Mouse (Mus musculus) embryonic fibroblast, embryonic 13.5 days (primary cell): ENCODE results near the gene Jade2. TPM values are rescaled to one million over a fixed set of nuclear protein-coding genes. Genes with fewer than 3 reads are reported as not detected.

Experiments used
- H3K27ac ChIP-seq: 2 replicates; pipeline ENCODE4 v1.5.1; 2012; ENCODE audit warnings: low read length, control low read depth, inconsistent platforms; ENCODE audit not compliant: insufficient read depth
- H3K4me1 ChIP-seq: 2 replicates; pipeline ENCODE4 v1.6.1; 2011; ENCODE audit warnings: low read length; ENCODE audit not compliant: control insufficient read depth, insufficient read depth
- H3K4me3 ChIP-seq: 2 replicates; pipeline ENCODE4 v1.5.1; 2011; ENCODE audit warnings: mild to moderate bottlenecking, control low read depth, low read length; ENCODE audit not compliant: insufficient read depth
- CTCF ChIP-seq: IDR thresholded peaks from 2 replicates; pipeline ENCODE4 v1.5.1; 2011; ENCODE audit warnings: mild to moderate bottlenecking, control low read depth, low read length, moderate library complexity, borderline replicate concordance; ENCODE audit not compliant: insufficient read depth
- POLR2A ChIP-seq: IDR thresholded peaks from 2 replicates; pipeline ENCODE4 v1.6.1; 2011; ENCODE audit warnings: low read depth, mild to moderate bottlenecking, control low read depth, low read length, moderate library complexity
- polyA plus RNA-seq: library from polyadenylated mRNA; stranded (reverse); fragments of >200 nt; gene quantifications from 2 replicates; pipeline ENCODE4 v1.2.4, GENCODE M21; 2011; ENCODE audit warnings: low read depth; ENCODE audit not compliant: missing spikeins, insufficient read length

Gene Jade2
- polyA plus RNA-seq, 1 experiment: 5.8 TPM

DNA sequence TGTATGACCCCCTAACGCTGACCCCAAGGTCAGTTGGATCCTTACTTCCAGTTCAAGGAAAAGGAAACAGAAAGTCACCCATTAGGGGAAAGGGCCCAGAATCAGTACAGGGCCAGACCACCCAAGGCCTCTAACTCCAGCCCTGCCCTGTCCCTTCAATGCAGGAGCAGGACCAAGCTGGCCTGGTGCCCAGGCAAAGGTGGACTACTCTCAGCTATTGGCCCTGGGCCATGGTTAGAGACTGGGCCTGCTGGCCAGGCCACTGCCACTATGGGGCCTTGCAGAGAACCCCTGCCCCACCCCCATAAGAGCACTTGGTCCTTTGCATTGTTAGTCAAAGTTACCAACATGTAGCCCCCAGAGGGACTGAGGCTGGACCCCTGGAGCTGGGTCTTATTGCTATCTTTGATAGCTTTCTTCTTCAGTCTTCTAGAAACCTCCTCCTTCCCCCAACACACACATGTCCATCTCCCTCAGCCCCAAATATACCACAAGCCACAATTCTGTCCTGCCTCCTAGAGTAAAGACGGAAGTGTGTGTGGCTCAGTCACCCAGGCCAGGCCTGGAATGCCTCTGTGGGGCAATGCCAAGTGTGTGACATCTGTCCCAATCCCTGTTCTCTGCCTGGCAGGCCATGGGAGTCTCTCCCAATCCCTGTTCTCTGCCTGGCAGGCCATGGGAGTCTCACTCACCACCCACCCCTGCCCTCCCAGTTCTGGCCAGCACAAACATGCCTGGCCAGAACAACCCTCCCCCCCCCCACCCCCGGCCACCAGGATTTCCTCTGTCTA lies 33.3 kb downstream of the Jade2 start:
- H3K4me3 ChIP-seq: no peak overlapping the region
- no peaks in the 10 kb centered on the region for H3K4me1 ChIP-seq
- no peak overlapping the region for H3K27ac ChIP-seq
- TF ChIP-seq CTCF: no peak
- no peak for TF ChIP-seq POLR2A

- Histone ChIP-seq H3K4me3 (no peak overlapping the region), H3K27ac (no peak overlapping the region)
Observed at GRCm38 (mm10) chr11:51823271-51823670, 34.2 kb downstream of the Jade2 start.

DNA sequence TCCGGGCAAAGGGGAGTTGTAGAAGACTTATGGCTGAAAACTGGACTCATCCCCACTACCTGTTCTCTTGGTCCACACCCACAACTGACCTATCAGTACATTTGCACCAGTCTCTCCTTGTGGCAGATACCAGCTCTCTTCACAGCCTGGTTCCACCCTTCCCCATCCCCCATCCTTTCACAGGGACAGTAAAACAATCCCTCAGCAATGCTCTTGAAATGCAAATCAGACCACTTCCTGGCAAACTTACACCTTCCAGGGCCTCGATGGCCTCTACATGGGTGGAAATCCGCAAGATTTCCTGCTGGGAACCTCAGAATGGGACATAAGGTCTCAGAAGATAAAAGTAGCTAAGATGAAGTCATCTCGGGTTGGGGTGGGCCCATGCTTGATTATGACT lies 34.7 kb downstream of the Jade2 start:
- Histone ChIP-seq H3K4me3 (no peak overlapping the region), H3K27ac (no peak overlapping the region), H3K4me1 (no peaks in the 10 kb centered on the region)
- TF ChIP-seq CTCF (no peak), POLR2A (no peak)

More at GRCm38 (mm10) chr11:51823271-51823670, 34.2 kb downstream of the Jade2 start:
- no peak for TF ChIP-seq CTCF
- no peak for TF ChIP-seq POLR2A
- H3K4me1 ChIP-seq: no peaks in the 10 kb centered on the region

DNA sequence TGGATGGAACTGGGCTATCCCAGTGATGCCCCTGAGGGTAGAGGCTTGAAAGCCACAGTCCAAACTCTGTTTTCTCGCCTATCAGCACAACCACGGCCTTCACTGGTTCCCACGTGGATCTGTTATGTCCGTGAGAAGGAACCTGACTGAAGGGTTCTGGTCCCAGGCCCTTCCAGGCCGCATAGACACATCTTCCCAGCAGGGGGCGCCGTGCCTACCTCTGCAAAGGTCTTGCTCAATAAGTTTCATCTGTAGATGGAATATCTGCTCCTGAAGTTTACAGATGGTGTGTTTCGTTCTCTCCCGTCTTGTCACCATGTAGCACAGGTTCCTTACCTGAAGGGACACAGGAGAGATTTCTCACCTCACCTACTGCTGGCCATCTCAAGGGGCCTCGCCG lies 36.6 kb downstream of the Jade2 start:
- TF ChIP-seq POLR2A (no peak), CTCF (peak; percentile 80)
- Histone ChIP-seq H3K4me3 (no peak overlapping the region), H3K27ac (no peak overlapping the region), H3K4me1 (no peaks in the 10 kb centered on the region)

DNA sequence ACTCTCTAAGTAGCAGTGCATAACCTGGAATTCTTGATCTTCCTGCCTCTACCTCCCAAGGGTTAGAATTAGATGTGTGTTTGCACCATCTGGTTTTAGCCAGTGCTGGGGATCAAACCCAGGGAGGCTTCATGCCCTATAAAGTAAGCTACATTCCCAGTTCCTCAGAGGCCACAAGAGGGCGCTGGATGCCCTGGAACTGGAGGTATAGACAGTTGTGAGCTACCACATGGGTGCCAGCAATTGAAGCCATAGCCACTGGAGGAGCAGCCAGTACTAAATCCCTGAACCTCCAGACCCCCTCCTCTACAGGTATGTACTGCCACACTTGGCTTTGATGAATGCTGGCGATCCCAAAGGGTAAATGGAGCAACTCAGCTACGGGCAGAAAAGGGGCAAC lies 37.5 kb downstream of the Jade2 start:
- Histone ChIP-seq H3K4me1 (no peaks in the 10 kb centered on the region), H3K4me3 (no peak overlapping the region), H3K27ac (no peak overlapping the region)
- peak; percentile 36; the same call in 1 of the 2 replicates for TF ChIP-seq CTCF
- no peak for TF ChIP-seq POLR2A

- TF ChIP-seq CTCF: no peak
- TF ChIP-seq POLR2A: no peak
- Histone ChIP-seq H3K4me3 (no peak overlapping the region), H3K27ac (no peak overlapping the region), H3K4me1 (no peaks in the 10 kb centered on the region)
Observed at GRCm38 (mm10) chr11:51818837-51819236, 38.6 kb downstream of the Jade2 start.

GRCm38 (mm10) chr11:51817756-51818155 lies 39.7 kb downstream of the Jade2 start:
- Histone ChIP-seq H3K4me3 (no peak overlapping the region), H3K27ac (no peak overlapping the region), H3K4me1 (no peaks in the 10 kb centered on the region)
- no peak for TF ChIP-seq POLR2A
- TF ChIP-seq CTCF: peak; percentile 75

GRCm38 (mm10) chr11:51812022-51812546 lies 45.4 kb downstream of the Jade2 start:
- Histone ChIP-seq H3K27ac (no peak overlapping the region), H3K4me1 (no peaks in the 10 kb centered on the region), H3K4me3 (no peak overlapping the region)
- no peak for TF ChIP-seq CTCF
- no peak for TF ChIP-seq POLR2A

GRCm38 (mm10) chr11:51811230-51811629 lies 46.2 kb downstream of the Jade2 start:
- H3K4me1 ChIP-seq: no peaks in the 10 kb centered on the region
- no peak overlapping the region for H3K4me3 ChIP-seq
- H3K27ac ChIP-seq: no peak overlapping the region
- TF ChIP-seq CTCF (peak; percentile 29; the same call in 1 of the 2 replicates), POLR2A (no peak)

- no peak overlapping the region for H3K4me3 ChIP-seq
- H3K4me1 ChIP-seq: no peaks in the 10 kb centered on the region
- no peak for TF ChIP-seq POLR2A
- TF ChIP-seq CTCF: no peak
- no peak overlapping the region for H3K27ac ChIP-seq
Observed at GRCm38 (mm10) chr11:51809632-51810224, 47.7 kb downstream of the Jade2 start.

- no peak overlapping the region for H3K4me3 ChIP-seq
- no peaks in the 10 kb centered on the region for H3K4me1 ChIP-seq
- H3K27ac ChIP-seq: no peak overlapping the region
- TF ChIP-seq CTCF: no peak
- TF ChIP-seq POLR2A: no peak
Observed at GRCm38 (mm10) chr11:51807108-51807879, 50.2 kb downstream of the Jade2 start.
